Mouse (Mus musculus): ENCODE results near the gene 1700123O20Rik. TPM values are rescaled to one million over a fixed set of nuclear protein-coding genes. Genes with fewer than 3 reads are reported as not detected.
A peak's percentile ranks its signal among the peaks of the same experiment; 100 is the strongest.

The 1700123O20Rik gene
- 109 and 110 TPM in 2 replicates for polyA plus RNA-seq (2014; fragmentation: Nextera tagmentation; extraction: Ambion mirVana)

DNA sequence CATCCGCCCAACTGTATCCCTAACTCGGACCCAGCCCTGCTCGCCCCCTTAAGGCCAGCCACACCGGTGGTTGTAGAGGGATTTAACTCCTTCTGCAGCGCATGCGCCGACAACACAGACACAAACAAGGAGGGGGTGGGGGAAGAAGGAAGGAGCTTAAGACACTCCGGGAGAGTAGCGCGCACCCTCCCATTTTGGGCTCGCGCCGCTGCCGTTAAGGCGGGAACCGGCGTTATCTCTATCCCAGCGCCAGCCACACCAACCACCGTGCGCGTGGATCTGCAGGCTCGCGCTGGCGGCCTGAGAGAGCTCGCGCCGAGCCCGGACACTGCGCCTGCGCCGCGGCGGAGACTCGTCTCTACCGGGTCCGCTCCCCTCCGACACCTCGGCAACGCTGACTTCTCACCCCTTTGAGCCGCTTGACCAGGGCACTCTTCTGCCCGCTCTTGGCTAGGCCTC, at the start of gene 1700123O20Rik:
1700123O20Rik (plus strand) TSS at position 154 of the 459 bp plus-strand sequence.
- Histone ChIP-seq H3K4me1 (ENCODE audit: control insufficient read depth, insufficient read depth, low read length) (no peaks in the 10 kb centered on the region), H3K36me3 (replicated peaks; ENCODE audit: control insufficient read depth, insufficient read depth, low read depth, low read length) (peaks cover 4% of the 10 kb centered on the region), H3K9me3 (replicated peaks; ENCODE audit: control insufficient read depth, low read length) (no peaks in the 10 kb centered on the region), H3K27ac (replicated peaks; ENCODE audit: low read depth, low read length) (peak within 1 kb of the TSS; percentile 87), H3K9ac (replicated peaks; ENCODE audit: low read length) (peak within 1 kb of the TSS; percentile 97), H3K4me3 (ENCODE audit: low read depth, low read length) (peak within 1 kb of the TSS; percentile 84), H3K27me3 (ENCODE audit: control insufficient read depth, insufficient read depth, low read length) (no peaks in the 10 kb centered on the region), H3K4me2 (ENCODE audit: low read depth, low read length) (peak within 1 kb of the TSS; percentile 75)
- 0% methylated on average over 41 of the region's 41 CpGs for WGBS
- DNase-seq (ENCODE audit: low spot score) (peak; percentile 91), ATAC-seq (replicated peaks; ENCODE audit: insufficient number of reproducible peaks, low FRiP score, low TSS enrichment, low read depth) (peak; percentile 77)

DNA sequence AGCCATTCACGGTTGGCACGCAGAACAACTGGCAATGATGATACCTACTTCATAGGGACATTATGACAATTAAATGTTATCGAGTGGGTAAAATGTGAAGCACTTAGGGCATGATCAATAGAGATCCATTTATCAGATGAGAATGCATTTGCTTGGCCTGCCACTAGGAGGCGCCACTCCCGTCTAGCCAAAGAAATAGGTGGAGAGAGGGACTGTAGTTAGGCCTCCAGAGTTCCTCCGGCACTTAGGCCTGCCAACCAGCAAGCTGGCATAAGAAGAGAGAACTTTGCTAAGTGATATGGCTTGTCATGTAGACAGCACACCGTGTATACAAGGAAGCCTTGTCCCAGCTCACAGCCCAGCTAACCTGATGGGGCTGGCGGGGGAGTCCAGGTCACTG, 49.1 kb upstream of the 1700123O20Rik start:
- Histone ChIP-seq H3K9ac (replicated peaks; ENCODE audit: low read length) (no peak overlapping the region), H3K27me3 (ENCODE audit: control insufficient read depth, insufficient read depth, low read length) (no peaks in the 10 kb centered on the region), H3K9me3 (replicated peaks; ENCODE audit: control insufficient read depth, low read length) (no peaks in the 10 kb centered on the region), H3K27ac (replicated peaks; ENCODE audit: low read depth, low read length) (no peak overlapping the region), H3K4me3 (ENCODE audit: low read depth, low read length) (no peak overlapping the region), H3K4me1 (ENCODE audit: control insufficient read depth, insufficient read depth, low read length) (peaks cover 6% of the 10 kb centered on the region; the same call in 1 of the 2 replicates), H3K36me3 (replicated peaks; ENCODE audit: control insufficient read depth, insufficient read depth, low read depth, low read length) (peaks cover 11% of the 10 kb centered on the region), H3K4me2 (ENCODE audit: low read depth, low read length) (no peak overlapping the region)
- ATAC-seq (replicated peaks; ENCODE audit: insufficient number of reproducible peaks, low FRiP score, low TSS enrichment, low read depth) (no peak), DNase-seq (ENCODE audit: low spot score) (peak; percentile 67)
- WGBS = 47% methylated on average over 8 of the region's 8 CpGs

DNA sequence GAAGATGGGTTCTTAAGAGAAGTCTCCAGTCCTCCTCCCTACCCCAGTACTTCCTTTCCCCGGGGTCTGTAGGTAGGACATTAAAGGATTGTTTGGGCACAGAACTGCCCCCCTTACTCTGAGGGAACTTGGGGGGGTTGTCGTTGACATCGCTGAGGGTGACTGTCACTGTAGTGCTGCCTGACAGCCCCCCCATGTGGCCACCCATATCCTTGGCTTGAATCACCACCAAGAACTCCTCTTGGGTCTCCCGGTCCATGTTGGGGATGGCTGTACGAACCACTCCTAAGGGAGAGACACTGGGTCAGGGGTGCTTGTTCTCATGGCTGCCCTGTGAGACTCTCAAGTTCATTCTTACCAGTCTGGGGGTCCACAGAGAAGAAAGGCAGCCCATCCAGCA, 47.8 kb upstream of the 1700123O20Rik start:
- no peak overlapping the region for H3K9ac ChIP-seq (replicated peaks; ENCODE audit: low read length)
- peaks cover 8% of the 10 kb centered on the region for H3K36me3 ChIP-seq (replicated peaks; ENCODE audit: control insufficient read depth, insufficient read depth, low read depth, low read length)
- no peak overlapping the region for H3K27ac ChIP-seq (replicated peaks; ENCODE audit: low read depth, low read length)
- ATAC-seq (replicated peaks; ENCODE audit: insufficient number of reproducible peaks, low FRiP score, low TSS enrichment, low read depth) (no peak), DNase-seq (ENCODE audit: low spot score) (no peak)
- no peak overlapping the region for H3K4me3 ChIP-seq (ENCODE audit: low read depth, low read length)
- H3K9me3 ChIP-seq (replicated peaks; ENCODE audit: control insufficient read depth, low read length) = no peaks in the 10 kb centered on the region
- WGBS = 90% methylated on average over 5 of the region's 5 CpGs
- no peaks in the 10 kb centered on the region for H3K27me3 ChIP-seq (ENCODE audit: control insufficient read depth, insufficient read depth, low read length)
- peaks cover 6% of the 10 kb centered on the region; the same call in 1 of the 2 replicates for H3K4me1 ChIP-seq (ENCODE audit: control insufficient read depth, insufficient read depth, low read length)
- H3K4me2 ChIP-seq (ENCODE audit: low read depth, low read length) = no peak overlapping the region

DNA sequence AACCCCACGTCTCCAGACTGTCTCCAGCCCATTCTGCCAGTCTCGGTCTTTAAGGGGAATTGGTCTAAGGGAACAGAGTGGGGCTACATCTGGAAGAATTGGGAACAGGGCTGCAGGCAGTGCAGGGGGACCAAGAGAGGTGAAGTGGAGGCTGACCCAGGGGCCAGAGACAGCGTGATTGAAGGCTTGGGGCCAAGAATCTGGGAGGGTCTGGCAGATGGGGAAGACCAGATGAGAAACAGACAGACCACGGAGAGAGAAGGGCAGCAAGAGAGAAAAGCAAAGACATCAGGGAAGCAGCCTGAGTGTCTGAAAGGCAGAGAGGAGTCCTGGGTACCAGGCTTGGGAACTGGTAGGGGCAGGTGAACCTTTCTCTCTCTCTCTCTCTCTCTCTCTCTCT, 45.9 kb upstream of the 1700123O20Rik start:
- no peak overlapping the region for H3K27ac ChIP-seq (replicated peaks; ENCODE audit: low read depth, low read length)
- ATAC-seq (replicated peaks; ENCODE audit: insufficient number of reproducible peaks, low FRiP score, low TSS enrichment, low read depth) (no peak), DNase-seq (ENCODE audit: low spot score) (no peak)
- H3K36me3 ChIP-seq (replicated peaks; ENCODE audit: control insufficient read depth, insufficient read depth, low read depth, low read length) = peaks cover 15% of the 10 kb centered on the region
- 19% methylated on average over 4 of the region's 4 CpGs for WGBS
- peak overlapping the region; percentile 95 for H3K4me2 ChIP-seq (ENCODE audit: low read depth, low read length)
- no peaks in the 10 kb centered on the region for H3K27me3 ChIP-seq (ENCODE audit: control insufficient read depth, insufficient read depth, low read length)
- H3K9ac ChIP-seq (replicated peaks; ENCODE audit: low read length) = peak overlapping the region; percentile 92; the same call in 1 of the 2 replicates
- no peaks in the 10 kb centered on the region for H3K9me3 ChIP-seq (replicated peaks; ENCODE audit: control insufficient read depth, low read length)
- peak overlapping the region; percentile 75 for H3K4me3 ChIP-seq (ENCODE audit: low read depth, low read length)
- H3K4me1 ChIP-seq (ENCODE audit: control insufficient read depth, insufficient read depth, low read length) = peaks cover 6% of the 10 kb centered on the region; the same call in 1 of the 2 replicates

DNA sequence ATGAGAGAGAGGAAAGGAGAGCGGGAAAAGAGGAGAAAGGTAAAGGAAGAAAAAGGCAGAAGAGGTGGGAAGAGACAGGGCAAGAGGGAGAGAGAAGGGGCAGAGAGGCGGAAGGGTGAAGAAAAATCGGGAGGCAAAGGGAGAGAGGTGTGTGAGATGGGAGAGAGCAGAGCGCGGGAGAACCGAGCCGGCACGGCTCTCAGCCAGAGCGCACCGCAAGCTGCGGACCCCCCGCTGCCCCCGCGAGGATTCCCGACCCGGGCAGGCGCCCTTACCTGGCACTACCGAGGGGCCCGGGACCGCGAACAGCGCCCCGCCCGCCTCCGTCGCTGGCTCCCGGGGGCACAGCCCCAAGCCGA, 45.1 kb upstream of the 1700123O20Rik start, which contains the start of gene Gm17606:
Gm17606 (plus strand) TSS at position 7 of the 359 bp plus-strand sequence.
- peak within 1 kb of the TSS; percentile 95 for H3K4me2 ChIP-seq (ENCODE audit: low read depth, low read length)
- no peaks in the 10 kb centered on the region for H3K27me3 ChIP-seq (ENCODE audit: control insufficient read depth, insufficient read depth, low read length)
- H3K27ac ChIP-seq (replicated peaks; ENCODE audit: low read depth, low read length) = peak within 1 kb of the TSS; percentile 64
- DNase-seq (ENCODE audit: low spot score) (no peak), ATAC-seq (replicated peaks; ENCODE audit: insufficient number of reproducible peaks, low FRiP score, low TSS enrichment, low read depth) (no peak; the same call in 1 of the 2 replicates)
- H3K9me3 ChIP-seq (replicated peaks; ENCODE audit: control insufficient read depth, low read length) = no peaks in the 10 kb centered on the region
- H3K9ac ChIP-seq (replicated peaks; ENCODE audit: low read length) = peak within 1 kb of the TSS; percentile 92
- WGBS = 0% methylated on average over 21 of the region's 28 CpGs
- H3K4me1 ChIP-seq (ENCODE audit: control insufficient read depth, insufficient read depth, low read length) = peaks cover 6% of the 10 kb centered on the region; the same call in 1 of the 2 replicates
- H3K36me3 ChIP-seq (replicated peaks; ENCODE audit: control insufficient read depth, insufficient read depth, low read depth, low read length) = peaks cover 23% of the 10 kb centered on the region
- peak within 1 kb of the TSS; percentile 75 for H3K4me3 ChIP-seq (ENCODE audit: low read depth, low read length)

GRCm38 (mm10) chr14:54641305-54641969, 44.6 kb upstream of the 1700123O20Rik start, which contains the start of gene Cdh24:
Gene Cdh24, minus strand, starts transcription at chr14:54641364.
- Histone ChIP-seq H3K36me3 (replicated peaks; ENCODE audit: control insufficient read depth, insufficient read depth, low read depth, low read length) (peaks cover 28% of the 10 kb centered on the region), H3K4me1 (ENCODE audit: control insufficient read depth, insufficient read depth, low read length) (peaks cover 6% of the 10 kb centered on the region; the same call in 1 of the 2 replicates), H3K4me3 (ENCODE audit: low read depth, low read length) (peak within 1 kb of the TSS; percentile 75), H3K9ac (replicated peaks; ENCODE audit: low read length) (peak within 1 kb of the TSS; percentile 92), H3K9me3 (replicated peaks; ENCODE audit: control insufficient read depth, low read length) (no peaks in the 10 kb centered on the region), H3K27me3 (ENCODE audit: control insufficient read depth, insufficient read depth, low read length) (no peaks in the 10 kb centered on the region), H3K4me2 (ENCODE audit: low read depth, low read length) (peak within 1 kb of the TSS; percentile 95), H3K27ac (replicated peaks; ENCODE audit: low read depth, low read length) (peak within 1 kb of the TSS; percentile 64)
- ATAC-seq (replicated peaks; ENCODE audit: insufficient number of reproducible peaks, low FRiP score, low TSS enrichment, low read depth) = peak; percentile 89
- DNase-seq (ENCODE audit: low spot score) = peak; percentile 95
- under 1% methylated on average over 52 of the region's 52 CpGs for WGBS

- ATAC-seq (replicated peaks; ENCODE audit: insufficient number of reproducible peaks, low FRiP score, low TSS enrichment, low read depth) (no peak), DNase-seq (ENCODE audit: low spot score) (no peak)
- Histone ChIP-seq H3K4me2 (ENCODE audit: low read depth, low read length) (no peak overlapping the region), H3K4me1 (ENCODE audit: control insufficient read depth, insufficient read depth, low read length) (peaks cover 6% of the 10 kb centered on the region; the same call in 1 of the 2 replicates), H3K36me3 (replicated peaks; ENCODE audit: control insufficient read depth, insufficient read depth, low read depth, low read length) (peaks cover 32% of the 10 kb centered on the region), H3K9ac (replicated peaks; ENCODE audit: low read length) (no peak overlapping the region; the same call in 1 of the 2 replicates), H3K4me3 (ENCODE audit: low read depth, low read length) (no peak overlapping the region), H3K27ac (replicated peaks; ENCODE audit: low read depth, low read length) (no peak overlapping the region), H3K9me3 (replicated peaks; ENCODE audit: control insufficient read depth, low read length) (no peaks in the 10 kb centered on the region), H3K27me3 (ENCODE audit: control insufficient read depth, insufficient read depth, low read length) (no peaks in the 10 kb centered on the region)
- 77% methylated on average over 22 of the region's 25 CpGs for WGBS
Observed at GRCm38 (mm10) chr14:54642224-54642944, 43.6 kb upstream of the 1700123O20Rik start.

Data from embryonic facial prominence, embryonic 11.5 days (tissue).